Mouse (Mus musculus) lung, embryonic 15.5 days (tissue): ENCODE results near the gene Ncan. TPM values are rescaled to one million over a fixed set of nuclear protein-coding genes. Genes with fewer than 3 reads are reported as not detected.

Source experiments
- ATAC-seq: fragments of 200-750 bp; cut with Nextera tagmentation; 2 replicates; pipeline ENCODE4 v1.8.0; 2017; ENCODE audit warnings: moderate number of reproducible peaks, borderline replicate concordance; ENCODE audit not compliant: low FRiP score, low TSS enrichment; ENCODE audit errors: extremely low read depth
- H3K27ac ChIP-seq: fragments of 300-500 bp; sonication (generic); 2 replicates; pipeline ENCODE4 v1.5.1; 2015; ENCODE audit warnings: moderate library complexity, mild to moderate bottlenecking, inconsistent platforms
- H3K27me3 ChIP-seq: fragments of 300-500 bp; sonication (generic); 2 replicates; pipeline ENCODE4 v1.6.1; 2015; ENCODE audit warnings: inconsistent platforms
- H3K36me3 ChIP-seq: fragments of 300-500 bp; sonication (generic); 2 replicates; pipeline ENCODE4 v1.6.1; 2015; ENCODE audit warnings: inconsistent platforms
- H3K4me1 ChIP-seq: fragments of 300-500 bp; sonication (generic); 2 replicates; pipeline ENCODE4 v1.6.1; 2015; ENCODE audit warnings: inconsistent platforms
- H3K4me2 ChIP-seq: fragments of 300-500 bp; sonication (generic); 2 replicates; pipeline ENCODE4 v1.6.1; 2015; ENCODE audit warnings: inconsistent platforms, mild to moderate bottlenecking, moderate library complexity
- H3K4me3 ChIP-seq: fragments of 300-500 bp; sonication (generic); 2 replicates; pipeline ENCODE4 v1.5.1; 2015; ENCODE audit warnings: mild to moderate bottlenecking, inconsistent platforms
- H3K9ac ChIP-seq: fragments of 300-500 bp; sonication (generic); 2 replicates; pipeline ENCODE4 v1.6.1; 2015; ENCODE audit warnings: inconsistent platforms
- H3K9me3 ChIP-seq: fragments of 300-500 bp; sonication (generic); 2 replicates; pipeline ENCODE4 v1.6.1; 2016; ENCODE audit warnings: inconsistent platforms
- WGBS: fragments of 180-500 bp; shearing (Covaris S2); methylation state at CpG from one replicate; pipeline ENCODE4 v1.1.7; 2015; 5-methylcytosine and 5-hydroxymethylcytosine counted together
- polyA plus RNA-seq: library from polyadenylated mRNA; unstranded; fragments of >200 nt; fragmentation: Nextera tagmentation; extraction: Ambion mirVana; gene quantifications from 2 replicates; pipeline ENCODE4 v1.2.1, GENCODE M21; 2015

The Ncan gene
- polyA plus RNA-seq, 1 experiment from 2014 or later, result 0.22 TPM

DNA sequence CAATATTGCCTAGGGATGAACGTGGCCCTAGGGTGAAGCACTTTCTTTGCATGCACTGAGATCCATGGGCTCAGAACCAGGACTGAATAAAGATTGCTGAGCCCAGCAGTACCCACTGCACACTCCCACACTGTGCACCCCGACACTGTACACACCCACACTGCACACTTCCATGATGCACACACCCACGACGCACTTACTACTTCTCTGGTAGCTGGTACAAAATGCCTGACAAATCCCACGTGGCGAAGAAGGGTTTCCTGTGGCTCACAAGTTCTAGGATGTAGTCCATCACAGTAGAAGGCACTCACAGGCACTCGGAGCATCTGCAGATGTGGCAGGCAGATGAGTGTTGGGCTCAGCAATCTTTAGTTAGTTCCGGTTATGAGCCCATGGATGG lies 4.3 kb upstream of the Ncan start:
- no peak for ATAC-seq
- H3K4me3 ChIP-seq, result no peak overlapping the region
- H3K4me1 ChIP-seq, result peaks cover 19% of the 10 kb centered on the region
- no peaks in the 10 kb centered on the region for H3K36me3 ChIP-seq
- WGBS, result 54% methylated on average over 8 of the region's 8 CpGs
- H3K9me3 ChIP-seq, result no peaks in the 10 kb centered on the region
- H3K9ac ChIP-seq, result no peak overlapping the region
- H3K27ac ChIP-seq, result no peak overlapping the region
- no peak overlapping the region for H3K4me2 ChIP-seq
- H3K27me3 ChIP-seq, result peaks cover 12% of the 10 kb centered on the region

GRCm38 (mm10) chr8:70122863-70123262 lies 2.2 kb upstream of the Ncan start:
- Histone ChIP-seq H3K9me3 (no peaks in the 10 kb centered on the region), H3K27me3 (peaks cover 33% of the 10 kb centered on the region), H3K4me1 (no peaks in the 10 kb centered on the region), H3K9ac (no peak overlapping the region), H3K27ac (no peak overlapping the region), H3K4me3 (no peak overlapping the region), H3K4me2 (no peak overlapping the region), H3K36me3 (no peaks in the 10 kb centered on the region)
- ATAC-seq, result no peak
- WGBS, result 53% methylated on average over 2 of the region's 2 CpGs

- H3K4me2 ChIP-seq, result no peak overlapping the region
- H3K9me3 ChIP-seq, result no peaks in the 10 kb centered on the region
- no peak overlapping the region for H3K4me3 ChIP-seq
- ATAC-seq, result no peak
- WGBS, result 13% methylated on average over 17 of the region's 17 CpGs
- H3K9ac ChIP-seq, result no peak overlapping the region
- H3K36me3 ChIP-seq, result no peaks in the 10 kb centered on the region
- peaks cover 69% of the 10 kb centered on the region for H3K27me3 ChIP-seq
- no peaks in the 10 kb centered on the region for H3K4me1 ChIP-seq
- H3K27ac ChIP-seq, result no peak overlapping the region
Observed at GRCm38 (mm10) chr8:70118726-70119700, 1.7 kb downstream of the Ncan start.

DNA sequence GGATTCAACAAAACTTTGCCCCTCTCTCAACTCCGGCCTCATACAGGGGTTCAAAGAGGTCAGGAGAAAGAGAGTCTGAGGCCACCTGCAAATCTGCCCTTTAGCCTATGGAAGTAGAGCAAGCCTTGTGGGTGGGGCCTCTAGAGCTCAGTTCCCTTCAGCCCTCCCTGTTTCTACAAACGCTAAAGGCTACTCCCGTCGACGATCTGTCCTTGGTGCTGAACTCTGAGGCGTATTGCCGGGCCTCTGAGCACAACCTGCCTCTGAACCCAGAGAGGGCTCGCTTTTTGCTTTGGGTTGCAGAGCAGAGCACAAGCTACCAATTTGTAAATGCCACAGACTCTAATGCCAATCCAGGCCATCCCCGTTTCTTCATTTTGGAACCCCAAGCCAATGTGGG lies 3.1 kb downstream of the Ncan start:
- Histone ChIP-seq H3K9ac (no peak overlapping the region), H3K27ac (no peak overlapping the region), H3K4me3 (no peak overlapping the region), H3K4me1 (no peaks in the 10 kb centered on the region), H3K4me2 (no peak overlapping the region), H3K9me3 (no peaks in the 10 kb centered on the region), H3K27me3 (peaks cover 83% of the 10 kb centered on the region), H3K36me3 (no peaks in the 10 kb centered on the region)
- no peak for ATAC-seq
- 5% methylated on average over 9 of the region's 9 CpGs for WGBS

- Histone ChIP-seq H3K27me3 (peaks cover 97% of the 10 kb centered on the region), H3K36me3 (no peaks in the 10 kb centered on the region), H3K27ac (no peak overlapping the region), H3K9ac (no peak overlapping the region), H3K4me3 (no peak overlapping the region), H3K9me3 (no peaks in the 10 kb centered on the region), H3K4me1 (no peaks in the 10 kb centered on the region), H3K4me2 (no peak overlapping the region)
- 68% methylated on average over 13 of the region's 13 CpGs for WGBS
- no peak for ATAC-seq
Observed at GRCm38 (mm10) chr8:70114892-70115291, 5.8 kb downstream of the Ncan start.

- Histone ChIP-seq H3K4me1 (no peaks in the 10 kb centered on the region), H3K9ac (no peak overlapping the region), H3K9me3 (no peaks in the 10 kb centered on the region), H3K36me3 (no peaks in the 10 kb centered on the region), H3K4me3 (no peak overlapping the region), H3K27ac (no peak overlapping the region), H3K27me3 (peaks cover 97% of the 10 kb centered on the region), H3K4me2 (no peak overlapping the region)
- no peak for ATAC-seq
- 18% methylated on average over 6 of the region's 6 CpGs for WGBS
Observed at GRCm38 (mm10) chr8:70114488-70114887, 6.2 kb downstream of the Ncan start.

GRCm38 (mm10) chr8:70112401-70113016 lies 8.2 kb downstream of the Ncan start:
- H3K36me3 ChIP-seq, result no peaks in the 10 kb centered on the region
- no peak for ATAC-seq
- 7% methylated on average over 43 of the region's 43 CpGs for WGBS
- no peak overlapping the region for H3K9ac ChIP-seq
- no peak overlapping the region for H3K4me3 ChIP-seq
- no peak overlapping the region for H3K27ac ChIP-seq
- H3K4me2 ChIP-seq, result no peak overlapping the region
- H3K27me3 ChIP-seq, result peaks cover 81% of the 10 kb centered on the region
- H3K9me3 ChIP-seq, result no peaks in the 10 kb centered on the region
- H3K4me1 ChIP-seq, result no peaks in the 10 kb centered on the region

DNA sequence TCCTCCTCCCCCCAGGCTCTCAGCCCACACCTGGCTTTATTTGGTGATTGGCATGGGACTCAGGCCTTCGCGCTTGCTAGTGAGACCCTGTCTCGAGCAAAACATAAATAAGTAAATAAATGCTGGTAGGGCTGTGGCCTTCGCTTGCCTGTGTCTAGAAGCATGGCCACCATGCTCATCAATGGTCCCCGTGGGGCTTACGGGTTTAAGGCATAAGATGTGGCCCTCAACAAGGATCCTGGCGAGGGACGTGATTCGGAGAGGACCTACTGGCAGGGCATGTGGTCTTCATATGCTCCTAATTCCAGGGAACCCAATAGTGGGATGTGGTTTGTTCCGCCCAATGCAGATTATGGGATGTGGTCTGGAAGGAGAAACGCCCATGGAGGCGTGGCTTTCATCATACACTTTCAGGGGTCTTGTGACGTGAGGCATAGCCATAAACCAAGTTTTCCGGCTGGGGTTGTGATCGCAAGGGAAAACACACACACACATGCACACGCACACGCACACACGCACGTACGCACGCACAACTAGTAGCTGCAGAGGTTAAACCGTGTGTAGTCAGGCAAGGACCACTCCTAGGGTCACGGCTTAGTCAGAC lies 9.4 kb downstream of the Ncan start:
- H3K9ac ChIP-seq, result no peak overlapping the region
- H3K9me3 ChIP-seq, result no peaks in the 10 kb centered on the region
- H3K27me3 ChIP-seq, result peaks cover 70% of the 10 kb centered on the region
- no peak overlapping the region for H3K27ac ChIP-seq
- ATAC-seq, result no peak
- 46% methylated on average over 23 of the region's 23 CpGs for WGBS
- no peak overlapping the region for H3K4me3 ChIP-seq
- no peak overlapping the region for H3K4me2 ChIP-seq
- H3K36me3 ChIP-seq, result no peaks in the 10 kb centered on the region
- no peaks in the 10 kb centered on the region for H3K4me1 ChIP-seq

- H3K4me2 ChIP-seq, result no peak overlapping the region
- H3K27ac ChIP-seq, result no peak overlapping the region
- no peak overlapping the region for H3K4me3 ChIP-seq
- no peaks in the 10 kb centered on the region for H3K4me1 ChIP-seq
- no peak for ATAC-seq
- 86% methylated on average over 2 of the region's 2 CpGs for WGBS
- H3K9me3 ChIP-seq, result no peaks in the 10 kb centered on the region
- H3K9ac ChIP-seq, result no peak overlapping the region
- no peaks in the 10 kb centered on the region for H3K36me3 ChIP-seq
- H3K27me3 ChIP-seq, result peaks cover 64% of the 10 kb centered on the region
Observed at GRCm38 (mm10) chr8:70110451-70110850, 10.2 kb downstream of the Ncan start.

DNA sequence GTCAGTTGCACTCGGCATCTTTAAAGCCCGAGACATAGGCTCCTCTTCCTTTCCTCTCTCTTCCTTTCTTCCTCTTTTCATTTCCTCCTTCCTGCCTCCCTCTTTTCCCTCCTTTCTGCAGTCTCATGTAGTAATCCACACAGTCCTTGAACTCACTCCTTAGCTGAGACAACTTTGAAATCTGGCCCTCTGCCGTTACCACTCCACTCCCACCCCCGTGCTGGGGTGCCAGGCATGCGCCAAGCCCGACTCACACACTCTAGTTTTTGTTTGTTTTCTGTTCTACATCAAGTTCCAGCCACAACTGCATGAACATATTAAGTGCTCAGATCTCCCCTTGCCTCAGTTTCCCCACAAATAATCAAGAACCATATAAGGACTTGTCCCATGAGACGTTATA lies 15.8 kb downstream of the Ncan start:
- no peak for ATAC-seq

GRCm38 (mm10) chr8:70104506-70104905 lies 16.2 kb downstream of the Ncan start:
- Histone ChIP-seq H3K4me3 (no peak overlapping the region), H3K27me3 (peaks cover 4% of the 10 kb centered on the region; the same call in 1 of the 2 replicates), H3K4me1 (no peaks in the 10 kb centered on the region), H3K4me2 (no peak overlapping the region), H3K9me3 (no peaks in the 10 kb centered on the region), H3K27ac (no peak overlapping the region), H3K36me3 (no peaks in the 10 kb centered on the region), H3K9ac (no peak overlapping the region)
- 19% methylated on average over 6 of the region's 6 CpGs for WGBS
- peak; percentile 28; the same call in 1 of the 2 replicates for ATAC-seq

More for the DNA sequence above, 15.8 kb downstream of the Ncan start:
- Histone ChIP-seq H3K4me2 (no peak overlapping the region), H3K27me3 (peaks cover 8% of the 10 kb centered on the region; the same call in 1 of the 2 replicates), H3K4me1 (no peaks in the 10 kb centered on the region), H3K4me3 (no peak overlapping the region), H3K27ac (no peak overlapping the region), H3K36me3 (no peaks in the 10 kb centered on the region), H3K9me3 (no peaks in the 10 kb centered on the region), H3K9ac (no peak overlapping the region)
- 68% methylated on average over 7 of the region's 7 CpGs for WGBS

DNA sequence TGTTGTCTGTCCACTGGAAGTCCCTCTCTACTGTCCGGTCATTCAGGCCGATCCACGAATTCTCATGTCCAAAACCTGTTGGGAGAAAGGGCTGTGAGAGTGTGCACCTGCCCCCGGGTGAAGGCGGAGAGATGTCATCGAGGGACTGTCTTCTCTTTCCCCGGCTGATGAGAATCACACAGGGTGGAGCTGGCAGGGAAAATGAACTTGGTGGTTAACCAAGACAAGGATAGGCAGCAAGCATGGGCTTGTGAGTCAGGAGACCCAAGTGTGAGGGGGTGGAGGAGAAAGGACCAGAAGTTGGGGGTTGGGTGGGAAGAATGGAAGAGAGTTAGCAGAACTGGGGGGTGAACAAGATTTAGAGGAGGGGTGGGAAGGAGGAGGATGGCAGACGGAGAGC lies 20.4 kb downstream of the Ncan start:
- no peaks in the 10 kb centered on the region for H3K4me1 ChIP-seq
- no peak overlapping the region for H3K4me3 ChIP-seq
- no peak for ATAC-seq
- no peaks in the 10 kb centered on the region for H3K27me3 ChIP-seq
- no peak overlapping the region for H3K27ac ChIP-seq
- 81% methylated on average over 8 of the region's 8 CpGs for whole genome bisulfite sequencing
- H3K9ac ChIP-seq, result no peak overlapping the region
- no peaks in the 10 kb centered on the region for H3K9me3 ChIP-seq
- H3K36me3 ChIP-seq, result no peaks in the 10 kb centered on the region
- H3K4me2 ChIP-seq, result no peak overlapping the region
